Mouse (Mus musculus) embryonic facial prominence, embryonic 15.5 days (tissue): ENCODE measurements around the gene Tnks2. TPM values are rescaled to one million over a fixed set of nuclear protein-coding genes. Genes with fewer than 3 reads are reported as not detected.
"Not testable (repeated sequence)": the region's sequence is repeated elsewhere in the genome, so short reads cannot be mapped to it uniquely, and the experiment has no call there.

Experiments
- ATAC-seq: fragments of 200-750 bp; cut with Nextera tagmentation; 2 replicates; pipeline ENCODE4 v1.8.0; 2017; ENCODE audit warnings: low read depth, moderate TSS enrichment; ENCODE audit not compliant: insufficient number of reproducible peaks, low FRiP score, low TSS enrichment
- H3K27ac ChIP-seq: fragments of 300-500 bp; sonication (generic); replicated peaks from 2 replicates; pipeline ENCODE4 v1.5.1; 2015; ENCODE audit warnings: mild to moderate bottlenecking, inconsistent platforms
- H3K27me3 ChIP-seq: fragments of 300-500 bp; sonication (generic); 2 replicates; pipeline ENCODE4 v1.6.1; 2015; ENCODE audit warnings: inconsistent platforms
- H3K36me3 ChIP-seq: fragments of 300-500 bp; sonication (generic); 2 replicates; pipeline ENCODE4 v1.6.1; 2015; ENCODE audit warnings: mild to moderate bottlenecking, inconsistent platforms
- H3K4me1 ChIP-seq: fragments of 300-500 bp; sonication (generic); 2 replicates; pipeline ENCODE4 v1.6.1; 2015; ENCODE audit warnings: inconsistent platforms
- H3K4me2 ChIP-seq: fragments of 300-500 bp; sonication (generic); replicated peaks from 2 replicates; pipeline ENCODE4 v1.6.1; 2015; ENCODE audit warnings: mild to moderate bottlenecking, inconsistent platforms
- H3K4me3 ChIP-seq: fragments of 300-500 bp; sonication (generic); replicated peaks from 2 replicates; pipeline ENCODE4 v1.5.1; 2015; ENCODE audit warnings: mild to moderate bottlenecking, inconsistent platforms
- H3K9ac ChIP-seq: fragments of 300-500 bp; sonication (generic); 2 replicates; pipeline ENCODE4 v1.6.1; 2015; ENCODE audit warnings: inconsistent platforms
- H3K9me3 ChIP-seq: fragments of 300-500 bp; sonication (generic); replicated peaks from 2 replicates; pipeline ENCODE4 v1.6.1; 2016; ENCODE audit warnings: inconsistent platforms
- WGBS: fragments of 180-500 bp; shearing (Covaris S2); methylation state at CpG from one replicate; pipeline ENCODE4 v1.1.7; 2015; 5-methylcytosine and 5-hydroxymethylcytosine counted together
- polyA plus RNA-seq: library from polyadenylated mRNA; unstranded; fragments of >200 nt; fragmentation: Nextera tagmentation; extraction: Ambion mirVana; gene quantifications from 2 replicates; pipeline ENCODE4 v1.2.1, GENCODE M21; 2015

Gene Tnks2
- polyA plus RNA-seq, 1 experiment from 2014 or later: 45.4 TPM

GRCm38 (mm10) chr19:36865905-36866304 is 31.9 kb downstream of the Tnks2 start:
- no peak overlapping the region for H3K27ac ChIP-seq

GRCm38 (mm10) chr19:36867416-36867815 is 33.4 kb downstream of the Tnks2 start:
- ATAC-seq: no peak
- H3K4me1 ChIP-seq: no peaks in the 10 kb centered on the region
- no peak overlapping the region for H3K9ac ChIP-seq
- H3K4me2 ChIP-seq: no peak overlapping the region
- no peaks in the 10 kb centered on the region for H3K27me3 ChIP-seq
- no peak overlapping the region for H3K4me3 ChIP-seq
- H3K27ac ChIP-seq: no peak overlapping the region
- WGBS: 93% methylated on average over 8 of the region's 8 CpGs
- H3K9me3 ChIP-seq: no peaks in the 10 kb centered on the region
- peaks cover 60% of the 10 kb centered on the region for H3K36me3 ChIP-seq

More at GRCm38 (mm10) chr19:36865905-36866304, 31.9 kb downstream of the Tnks2 start:
- H3K9ac ChIP-seq: no peak overlapping the region
- H3K27me3 ChIP-seq: no peaks in the 10 kb centered on the region
- no peak overlapping the region for H3K4me3 ChIP-seq
- no peaks in the 10 kb centered on the region for H3K4me1 ChIP-seq
- no peaks in the 10 kb centered on the region for H3K9me3 ChIP-seq
- ATAC-seq: no peak
- no peak overlapping the region for H3K4me2 ChIP-seq
- H3K36me3 ChIP-seq: peaks cover 65% of the 10 kb centered on the region
- WGBS: 92% methylated on average over 5 of the region's 5 CpGs

GRCm38 (mm10) chr19:36868675-36869074 is 34.6 kb downstream of the Tnks2 start:
- not testable (repeated sequence) for H3K4me2 ChIP-seq, H3K4me1 ChIP-seq, ATAC-seq, H3K4me3 ChIP-seq, H3K9ac ChIP-seq, H3K9me3 ChIP-seq, H3K27me3 ChIP-seq, H3K27ac ChIP-seq
- peaks cover 60% of the 10 kb centered on the region for H3K36me3 ChIP-seq
- WGBS: 79% methylated on average over 3 of the region's 3 CpGs

- Histone ChIP-seq H3K36me3 (peaks cover 71% of the 10 kb centered on the region), H3K9ac (no peak overlapping the region), H3K9me3 (no peaks in the 10 kb centered on the region), H3K4me3 (no peak overlapping the region), H3K27me3 (no peaks in the 10 kb centered on the region), H3K4me1 (no peaks in the 10 kb centered on the region), H3K27ac (no peak overlapping the region), H3K4me2 (no peak overlapping the region)
- WGBS: 78% methylated on average over 2 of the region's 2 CpGs
- ATAC-seq: no peak
Measured at GRCm38 (mm10) chr19:36874651-36875050, 40.6 kb downstream of the Tnks2 start.

GRCm38 (mm10) chr19:36877329-36877728 is 43.3 kb downstream of the Tnks2 start:
- Histone ChIP-seq H3K9me3 (no peaks in the 10 kb centered on the region), H3K4me1 (no peaks in the 10 kb centered on the region), H3K9ac (no peak overlapping the region), H3K27me3 (no peaks in the 10 kb centered on the region), H3K27ac (no peak overlapping the region), H3K36me3 (peaks cover 81% of the 10 kb centered on the region), H3K4me2 (no peak overlapping the region), H3K4me3 (no peak overlapping the region)
- ATAC-seq: no peak

GRCm38 (mm10) chr19:36878743-36879495 is 44.9 kb downstream of the Tnks2 start:
- 69% methylated on average over 11 of the region's 11 CpGs for WGBS
- Histone ChIP-seq H3K4me3 (no peak overlapping the region), H3K27me3 (no peaks in the 10 kb centered on the region), H3K4me2 (no peak overlapping the region), H3K9ac (no peak overlapping the region), H3K27ac (no peak overlapping the region), H3K9me3 (no peaks in the 10 kb centered on the region), H3K4me1 (no peaks in the 10 kb centered on the region), H3K36me3 (peaks cover 86% of the 10 kb centered on the region)
- no peak for ATAC-seq

- Histone ChIP-seq H3K9ac (no peak overlapping the region), H3K27ac (no peak overlapping the region), H3K36me3 (peaks cover 88% of the 10 kb centered on the region), H3K4me3 (no peak overlapping the region), H3K27me3 (no peaks in the 10 kb centered on the region), H3K4me2 (no peak overlapping the region), H3K9me3 (no peaks in the 10 kb centered on the region), H3K4me1 (no peaks in the 10 kb centered on the region)
- WGBS: 84% methylated on average over 6 of the region's 6 CpGs
- ATAC-seq: no peak
Measured at GRCm38 (mm10) chr19:36883119-36883518, 49.1 kb downstream of the Tnks2 start.

- Histone ChIP-seq H3K4me3 (no peak overlapping the region), H3K36me3 (peaks cover 90% of the 10 kb centered on the region), H3K4me1 (no peaks in the 10 kb centered on the region), H3K9me3 (no peaks in the 10 kb centered on the region), H3K4me2 (no peak overlapping the region), H3K9ac (no peak overlapping the region), H3K27me3 (no peaks in the 10 kb centered on the region), H3K27ac (no peak overlapping the region)
- WGBS: 89% methylated on average over 2 of the region's 2 CpGs
- no peak for ATAC-seq
Measured at GRCm38 (mm10) chr19:36886316-36886715, 52.3 kb downstream of the Tnks2 start.

GRCm38 (mm10) chr19:36887706-36888105 is 53.7 kb downstream of the Tnks2 start:
- Histone ChIP-seq H3K27ac (no peak overlapping the region), H3K4me3 (no peak overlapping the region), H3K9me3 (no peaks in the 10 kb centered on the region), H3K27me3 (no peaks in the 10 kb centered on the region), H3K36me3 (peaks cover 88% of the 10 kb centered on the region), H3K9ac (no peak overlapping the region), H3K4me2 (no peak overlapping the region), H3K4me1 (no peaks in the 10 kb centered on the region)
- WGBS: 74% methylated on average over 3 of the region's 3 CpGs
- ATAC-seq: no peak

- 89% methylated on average over 3 of the region's 3 CpGs for WGBS
- Histone ChIP-seq H3K9ac (no peak overlapping the region), H3K27me3 (no peaks in the 10 kb centered on the region), H3K36me3 (peaks cover 72% of the 10 kb centered on the region), H3K27ac (no peak overlapping the region), H3K4me2 (no peak overlapping the region), H3K4me3 (no peak overlapping the region), H3K9me3 (no peaks in the 10 kb centered on the region), H3K4me1 (peaks cover 1% of the 10 kb centered on the region)
- no peak for ATAC-seq
Measured at GRCm38 (mm10) chr19:36891746-36892145, 57.7 kb downstream of the Tnks2 start.

GRCm38 (mm10) chr19:36896791-36897569 is 62.9 kb downstream of the Tnks2 start:
- 19% methylated on average over 10 of the region's 10 CpGs for WGBS
- H3K4me2 ChIP-seq: no peak overlapping the region
- no peak overlapping the region for H3K4me3 ChIP-seq
- H3K9me3 ChIP-seq: no peaks in the 10 kb centered on the region
- H3K27ac ChIP-seq: no peak overlapping the region
- no peaks in the 10 kb centered on the region for H3K27me3 ChIP-seq
- peaks cover 5% of the 10 kb centered on the region for H3K4me1 ChIP-seq
- ATAC-seq: no peak
- peaks cover 27% of the 10 kb centered on the region for H3K36me3 ChIP-seq
- no peak overlapping the region for H3K9ac ChIP-seq
